Mouse (Mus musculus): ENCODE data around the gene Abhd4.

Abhd4 gene

DNA sequence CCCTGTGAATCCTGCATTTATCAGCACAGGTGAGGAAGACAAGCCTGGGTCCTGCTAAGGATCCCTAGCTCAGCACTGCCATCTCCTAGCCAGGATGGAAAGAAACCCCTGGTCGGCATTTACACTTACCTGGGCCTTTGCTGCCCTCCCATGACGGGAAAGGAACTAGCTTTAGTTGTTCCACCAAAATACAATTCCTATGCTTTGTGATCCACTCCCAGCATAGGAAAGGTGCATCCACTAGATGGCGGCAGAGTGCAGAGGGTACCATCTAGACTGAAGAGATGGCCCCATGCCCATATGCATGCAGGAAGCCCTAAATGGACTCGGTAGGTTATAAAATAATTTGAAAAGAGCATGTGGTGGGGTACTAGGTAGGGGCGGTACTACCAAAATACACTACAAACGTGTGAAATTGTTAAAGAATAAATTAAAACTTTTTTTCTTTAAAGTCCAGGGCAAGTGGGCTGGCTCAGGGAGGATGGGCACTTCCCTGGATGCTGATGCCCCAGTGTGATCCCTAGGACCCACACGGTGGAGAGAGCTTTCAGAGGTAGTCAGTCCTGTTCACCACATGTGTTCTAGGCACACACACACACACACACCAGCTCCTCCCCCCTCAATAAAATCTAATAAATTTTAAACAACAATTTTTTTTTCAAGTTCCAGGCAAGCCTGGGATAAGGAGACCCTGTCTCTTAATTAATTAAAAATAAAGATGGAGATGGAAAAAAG lies 14.8 kb upstream of the Abhd4 start:
- peak; percentile 86 for DNase-seq (ENCODE audit: low spot score)

DNA sequence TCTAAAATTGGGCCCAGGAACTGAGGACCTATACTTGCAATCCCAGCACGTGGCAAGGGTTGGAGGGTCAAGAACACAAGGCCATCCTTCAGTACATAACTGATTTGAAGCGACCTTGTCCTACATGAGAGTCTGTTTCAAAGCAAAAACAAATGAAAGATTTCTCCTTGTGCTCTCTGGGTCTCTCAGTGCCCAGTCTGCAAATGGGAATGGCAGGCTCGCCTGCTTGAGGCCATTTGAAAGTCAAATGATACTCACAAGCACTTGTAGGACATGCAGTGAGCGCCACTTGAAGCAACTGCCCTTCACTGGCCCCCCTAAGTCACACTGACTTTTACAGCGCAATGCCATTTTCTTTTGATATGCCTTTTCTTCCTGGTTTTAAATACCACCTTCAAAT lies 13.4 kb upstream of the Abhd4 start:
- DNase-seq (ENCODE audit: low spot score): no peak

DNA sequence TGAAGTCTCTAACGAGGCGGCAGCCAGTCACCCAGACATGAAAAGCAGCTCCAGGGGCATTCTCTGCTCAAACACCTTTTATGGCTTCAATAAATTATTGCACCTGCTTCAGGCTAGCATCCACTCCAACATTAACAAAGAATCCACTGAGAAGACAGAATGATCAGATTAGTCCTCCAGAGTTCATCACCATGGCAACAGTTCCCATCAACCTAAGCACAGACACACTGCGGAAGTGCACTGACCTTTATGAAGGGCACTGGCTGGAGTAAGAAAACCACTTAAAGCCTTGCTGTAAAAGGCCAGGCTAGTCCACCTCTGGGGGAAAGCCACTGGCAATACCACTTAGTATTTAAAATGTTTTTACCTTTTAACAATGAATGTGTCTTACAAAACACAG lies 9.8 kb upstream of the Abhd4 start:
- DNase-seq (ENCODE audit: low spot score): no peak

DNA sequence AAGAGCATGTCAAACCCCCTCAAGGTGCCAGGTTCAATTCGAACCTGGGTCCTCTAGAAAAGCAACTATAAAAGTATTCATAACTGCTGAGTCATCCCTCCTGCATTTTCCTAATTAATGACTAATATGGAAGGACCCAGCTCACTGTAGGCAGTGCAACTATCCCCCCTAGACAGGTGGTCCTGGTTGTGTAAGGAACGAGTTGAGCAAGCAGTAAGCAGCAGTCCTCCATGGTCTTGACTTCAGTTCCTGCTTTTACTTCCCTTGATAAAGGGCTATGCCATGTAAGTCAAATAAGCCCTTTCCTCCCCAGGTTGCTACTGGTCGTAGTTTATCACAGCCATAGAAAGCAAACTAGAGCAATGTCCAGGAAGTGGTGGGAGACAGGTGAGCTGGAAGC lies 7.8 kb upstream of the Abhd4 start:
- DNase-seq (ENCODE audit: low spot score): no peak

DNA sequence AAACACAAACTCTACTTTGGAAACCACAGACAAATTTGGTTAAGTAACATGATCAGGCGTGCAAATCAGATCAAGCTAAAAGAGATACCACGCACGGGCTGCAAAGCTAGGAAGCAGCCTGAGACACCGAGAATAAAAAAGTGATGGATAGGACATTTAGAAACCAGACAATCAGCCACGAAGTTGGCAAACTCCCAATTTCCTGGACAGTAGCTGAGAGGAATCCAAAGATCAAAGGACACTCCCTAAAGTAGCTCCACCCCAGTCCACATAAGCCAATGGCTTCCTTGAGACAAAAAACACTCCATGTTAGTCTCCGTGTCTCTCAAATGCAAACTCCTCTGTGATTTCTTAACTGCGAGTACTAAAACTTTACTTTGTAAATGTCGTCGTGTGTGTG lies 4.7 kb upstream of the Abhd4 start:
- DNase-seq (ENCODE audit: low spot score): no peak

DNA sequence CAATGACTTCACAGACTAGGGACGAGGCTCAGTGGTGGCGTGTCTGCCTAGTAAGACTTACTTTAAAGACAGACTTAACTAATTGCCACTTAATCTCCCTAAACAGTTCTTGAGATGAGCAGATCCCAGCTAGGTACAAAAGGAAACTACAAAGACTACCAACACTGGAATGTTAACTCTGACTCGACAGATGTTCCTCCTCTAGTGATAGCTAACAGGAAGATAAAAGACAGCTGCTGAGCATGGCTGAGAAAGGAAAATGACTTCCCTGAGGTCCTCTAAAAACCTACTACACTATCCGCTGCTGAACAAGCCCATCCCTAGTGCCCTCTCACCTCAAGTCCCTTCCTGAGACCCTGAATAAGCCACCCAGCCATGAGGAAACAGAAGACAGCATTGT lies 3.9 kb upstream of the Abhd4 start:
- no peak for DNase-seq (ENCODE audit: low spot score)

DNA sequence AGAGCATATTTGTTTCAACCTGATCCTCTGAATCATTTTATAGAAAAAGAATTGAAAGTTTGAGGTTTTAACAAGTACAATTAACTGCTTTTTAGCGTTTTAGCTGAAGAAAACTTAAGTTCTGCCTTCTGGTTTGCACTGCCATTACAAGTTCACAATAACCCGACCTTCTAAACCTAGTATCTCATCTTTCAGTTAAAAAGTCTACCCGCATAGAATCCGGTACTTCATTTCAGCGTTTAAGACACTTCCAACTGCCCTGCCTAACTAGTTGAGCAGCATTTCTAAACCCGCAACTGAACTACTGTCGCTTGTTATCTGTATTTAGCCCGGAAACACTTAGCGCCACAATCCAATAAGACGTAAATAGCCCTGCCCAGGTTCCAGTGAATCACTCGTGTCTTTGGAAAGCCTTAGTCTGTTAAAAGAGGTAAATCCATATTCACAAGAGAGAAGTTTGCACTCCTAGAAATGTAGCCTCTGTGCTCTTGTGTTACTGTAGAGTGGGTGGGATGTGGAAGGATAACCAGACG lies 748 bp downstream of the Abhd4 start:
- no peak for DNase-seq (ENCODE audit: low spot score)

DNA sequence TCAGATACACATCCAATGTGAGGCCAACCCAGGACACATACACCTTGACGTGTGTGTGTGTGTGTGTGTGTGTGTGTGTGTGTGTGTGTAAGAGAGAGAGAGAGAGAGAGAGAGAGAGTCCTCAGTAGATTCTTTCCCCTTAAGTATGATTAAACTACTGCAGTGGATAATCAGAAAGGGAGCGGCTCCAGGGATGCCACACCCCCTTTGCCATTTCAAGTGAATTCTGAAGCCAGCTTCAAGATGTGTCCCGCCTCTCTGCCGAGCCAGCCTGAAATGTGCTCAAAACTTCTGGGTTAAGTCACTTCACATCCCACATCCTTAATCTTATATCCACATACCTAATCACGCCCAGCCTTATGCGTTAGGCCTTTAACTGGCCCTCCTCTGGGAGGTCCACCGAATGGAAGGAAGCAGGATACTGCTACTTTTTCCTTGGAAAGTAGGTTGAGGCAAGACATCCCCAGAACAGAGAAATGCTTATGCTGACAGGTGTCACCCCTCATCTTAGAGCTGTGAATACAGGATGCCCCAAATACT lies 4.2 kb downstream of the Abhd4 start:
- DNase-seq (ENCODE audit: low spot score): no peak

DNA sequence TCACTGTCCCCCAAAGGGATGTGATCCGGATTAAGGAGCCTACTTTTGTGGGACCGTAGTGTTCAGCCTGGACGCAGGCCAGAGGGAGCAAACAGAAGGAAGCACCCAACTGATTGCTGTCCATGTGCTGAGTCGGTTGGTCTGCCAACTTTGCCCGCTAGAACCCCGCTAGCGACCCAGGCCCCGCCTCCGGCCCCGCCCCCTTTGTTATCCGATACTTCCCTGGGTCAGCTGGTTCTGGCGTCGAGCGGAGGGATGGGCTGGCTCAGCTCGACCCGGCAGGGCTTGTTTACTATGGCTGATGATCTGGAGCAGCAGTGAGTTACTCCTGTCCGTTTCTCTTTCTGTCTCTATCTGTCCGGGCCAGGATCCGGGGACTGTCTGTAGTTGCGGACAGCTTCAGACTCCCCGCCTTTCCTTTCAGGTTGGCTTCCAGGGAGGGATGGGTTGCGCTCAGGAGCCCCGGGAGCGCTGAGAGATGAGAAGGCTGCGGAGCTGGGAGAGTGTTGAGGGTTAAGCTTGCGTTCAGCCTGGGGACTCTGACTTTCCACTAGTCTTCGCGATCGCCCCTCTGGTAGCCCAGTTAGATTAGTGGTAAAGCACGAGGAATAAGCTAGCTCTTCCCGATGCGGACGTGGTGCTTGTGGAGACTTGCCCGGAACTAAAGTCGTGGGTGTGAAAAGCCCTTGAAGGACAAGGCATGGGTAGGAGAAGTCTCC lies 5.2 kb downstream of the Abhd4 start:
- DNase-seq (ENCODE audit: low spot score): peak; percentile 96

DNA sequence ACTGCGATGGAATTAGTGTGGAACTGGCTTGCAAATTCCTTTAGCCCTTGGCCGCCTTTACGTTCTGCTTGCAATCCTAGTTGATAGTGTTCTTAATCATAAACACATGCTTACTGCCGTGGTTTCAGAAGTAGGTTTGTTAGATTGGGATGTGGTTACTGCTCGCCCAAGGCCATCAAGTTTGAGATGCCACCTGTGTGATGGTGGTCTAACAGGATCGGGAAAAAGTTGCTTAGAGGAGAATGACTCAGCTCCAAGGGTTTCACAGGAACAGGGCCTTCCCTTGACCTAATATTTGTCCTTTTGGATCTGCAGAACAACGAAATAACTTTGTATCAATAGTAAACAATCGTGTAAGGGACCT lies 5.7 kb downstream of the Abhd4 start:
- DNase-seq (ENCODE audit: low spot score): no peak

DNA sequence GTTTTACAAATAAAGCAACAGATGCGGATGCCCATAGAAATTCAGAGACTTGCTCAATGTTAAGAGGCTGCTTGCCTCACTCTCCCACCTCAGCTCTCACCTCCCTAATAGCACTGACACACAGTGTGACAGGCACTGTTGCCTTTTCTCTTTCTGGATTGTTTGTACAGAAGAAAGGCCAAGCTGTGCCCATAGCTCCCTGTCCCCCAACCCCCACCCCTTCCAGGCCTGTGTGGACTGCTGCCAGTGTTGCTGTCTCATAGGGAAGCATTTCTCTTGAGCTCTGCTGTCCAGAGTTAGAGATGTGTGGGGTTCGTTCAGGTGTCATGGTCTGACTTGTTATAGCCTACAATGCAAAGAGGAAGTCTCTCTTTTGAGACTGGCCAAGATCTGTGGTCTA lies 6.2 kb downstream of the Abhd4 start:
- no peak for DNase-seq (ENCODE audit: low spot score)

DNA sequence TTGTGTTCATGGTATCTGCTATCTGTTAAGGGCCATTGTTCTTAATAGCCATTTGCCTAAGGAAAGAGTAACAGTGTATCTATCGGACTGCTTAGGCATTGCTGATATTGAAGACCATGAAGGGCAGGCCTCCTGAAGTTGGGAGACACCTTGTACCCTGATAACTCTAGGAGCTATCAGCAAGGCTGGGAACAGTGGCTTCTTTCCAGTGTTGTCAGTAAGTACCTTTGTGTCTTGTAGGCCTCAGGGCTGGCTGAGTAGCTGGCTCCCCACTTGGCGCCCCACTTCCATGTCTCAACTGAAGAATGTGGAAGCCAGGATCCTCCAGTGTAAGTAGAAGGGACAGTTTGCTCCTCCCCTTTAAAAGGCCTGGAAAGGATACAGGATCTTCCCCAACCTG lies 7.4 kb downstream of the Abhd4 start:
- DNase-seq (ENCODE audit: low spot score): no peak

DNA sequence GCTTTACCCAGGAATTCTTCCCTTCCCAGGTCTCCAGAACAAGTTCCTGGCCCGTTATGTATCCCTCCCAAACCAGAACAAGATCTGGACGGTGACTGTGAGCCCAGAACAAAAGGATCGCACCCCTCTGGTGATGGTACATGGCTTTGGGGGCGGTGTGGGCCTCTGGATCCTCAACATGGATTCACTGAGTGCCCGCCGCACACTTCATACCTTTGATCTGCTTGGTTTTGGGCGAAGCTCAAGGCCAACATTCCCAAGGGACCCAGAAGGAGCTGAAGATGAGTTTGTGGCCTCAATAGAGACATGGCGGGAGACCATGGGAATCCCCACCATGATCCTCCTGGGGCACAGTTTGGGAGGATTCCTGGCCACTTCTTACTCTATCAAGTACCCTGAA lies 8.6 kb downstream of the Abhd4 start:
- DNase-seq (ENCODE audit: low spot score): no peak

DNA sequence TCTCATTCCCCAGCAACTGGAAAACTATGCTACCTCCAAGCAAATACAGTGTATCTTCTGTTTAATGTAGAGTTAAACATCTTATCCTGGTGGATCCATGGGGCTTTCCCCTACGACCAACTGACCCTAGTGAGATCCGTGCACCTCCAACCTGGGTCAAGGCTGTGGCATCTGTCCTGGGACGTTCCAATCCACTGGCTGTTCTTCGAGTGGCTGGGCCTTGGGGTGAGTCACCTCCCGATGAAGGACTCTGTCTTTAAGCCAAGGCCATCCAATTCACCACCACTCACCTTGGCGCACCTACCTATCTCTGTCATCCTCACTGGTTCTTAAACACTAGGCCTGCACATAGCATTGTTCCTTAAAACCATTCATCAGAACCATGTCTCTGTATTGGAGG lies 9.1 kb downstream of the Abhd4 start:
- no peak for DNase-seq (ENCODE audit: low spot score)

DNA sequence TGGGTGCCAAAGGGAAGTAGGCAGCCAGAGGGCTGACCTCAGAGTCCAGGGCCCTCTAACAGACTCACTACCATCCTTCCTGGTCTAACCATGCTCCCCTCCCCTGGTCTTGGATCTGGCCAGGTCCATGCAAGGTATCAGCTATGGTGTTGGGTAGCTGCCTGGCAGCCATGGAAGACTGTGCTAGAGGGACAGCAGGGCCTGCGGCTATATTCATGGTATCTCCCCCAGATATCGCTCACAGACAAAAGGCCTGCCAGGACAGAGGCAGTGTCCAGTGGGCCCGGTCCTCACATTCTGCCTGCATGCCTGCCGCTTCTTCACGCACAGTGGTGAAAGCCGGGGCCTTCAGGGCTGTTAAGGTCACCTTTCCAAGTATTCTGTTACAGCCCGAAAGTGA lies 10.2 kb downstream of the Abhd4 start:
- no peak for DNase-seq (ENCODE audit: low spot score)

DNA sequence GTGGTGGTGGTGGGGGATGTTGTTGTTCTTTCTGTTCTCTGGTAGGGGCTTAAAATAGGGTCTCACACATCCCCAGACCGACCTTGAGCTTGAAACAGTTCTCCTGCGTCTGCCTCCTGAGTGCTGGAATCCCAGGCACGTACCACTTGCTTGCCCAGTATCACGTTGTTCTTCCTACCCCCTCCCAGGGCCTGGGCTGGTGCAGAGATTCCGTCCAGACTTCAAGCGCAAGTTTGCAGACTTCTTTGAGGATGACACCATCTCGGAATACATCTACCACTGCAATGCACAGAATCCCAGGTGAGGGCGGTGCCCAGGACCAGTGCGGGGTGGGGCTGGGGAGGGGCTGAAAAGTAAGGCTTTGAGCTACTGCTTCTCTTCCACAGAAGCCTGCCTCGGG lies 11.1 kb downstream of the Abhd4 start:
- no peak for DNase-seq (ENCODE audit: low spot score)

DNA sequence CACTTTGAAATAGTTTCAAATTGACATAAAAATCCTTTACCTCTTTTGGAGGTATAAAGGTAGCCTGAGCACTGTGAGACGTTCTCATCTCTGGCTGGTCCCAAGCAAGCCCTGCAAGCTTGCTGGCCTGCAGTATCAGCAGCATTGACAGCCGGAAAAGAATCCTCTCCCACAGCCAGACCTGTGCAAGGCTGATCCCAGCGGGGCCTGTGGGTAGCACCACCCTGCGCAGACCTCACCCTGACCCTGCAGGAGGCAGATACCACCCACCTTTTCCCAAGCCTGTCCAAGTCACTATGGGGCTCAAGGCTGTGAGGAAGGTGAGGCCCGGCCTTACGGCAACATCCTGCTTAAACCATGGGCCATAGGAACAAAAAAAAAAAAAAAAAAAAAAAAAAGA lies 12.0 kb downstream of the Abhd4 start:
- no peak for DNase-seq (ENCODE audit: low spot score)

DNA sequence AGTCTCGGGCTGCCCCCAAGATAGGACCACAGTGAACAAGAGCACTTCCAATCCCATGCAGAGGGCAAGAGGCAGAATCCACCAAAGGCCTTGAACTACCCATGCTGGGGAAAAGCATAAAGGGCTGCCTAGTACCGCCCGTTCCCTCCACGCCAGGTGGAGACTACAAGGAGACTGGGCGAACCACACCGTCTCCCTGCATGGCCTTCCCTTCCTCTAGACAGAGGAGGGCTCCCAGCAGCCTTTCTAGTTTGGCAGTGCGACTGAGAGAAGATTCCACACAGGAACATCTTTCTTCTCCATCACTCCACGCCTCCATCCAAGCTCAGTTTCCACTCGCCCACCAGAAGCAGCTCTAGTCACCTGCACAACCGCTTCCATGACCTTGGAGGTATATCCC lies 14.0 kb downstream of the Abhd4 start:
- DNase-seq (ENCODE audit: low spot score): no peak

DNA sequence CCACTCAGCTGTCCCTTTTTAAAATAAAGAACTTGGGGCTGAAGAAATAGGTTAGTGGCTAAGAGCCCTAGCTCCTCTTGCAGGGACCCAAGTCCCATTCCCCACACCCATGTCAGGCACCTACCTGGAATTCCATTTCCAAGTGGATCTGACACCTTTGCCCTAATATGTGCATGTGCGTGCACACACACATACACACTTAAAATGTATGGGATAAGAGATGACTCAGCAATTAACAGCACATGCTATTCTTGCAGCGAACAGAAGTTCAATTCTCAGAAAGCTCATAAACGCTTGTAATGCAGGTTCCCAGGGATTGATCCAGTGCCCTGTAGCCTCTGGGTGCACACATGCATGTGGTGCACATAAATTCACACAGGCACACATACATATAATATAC lies 15.6 kb downstream of the Abhd4 start:
- DNase-seq (ENCODE audit: low spot score): no peak

DNA sequence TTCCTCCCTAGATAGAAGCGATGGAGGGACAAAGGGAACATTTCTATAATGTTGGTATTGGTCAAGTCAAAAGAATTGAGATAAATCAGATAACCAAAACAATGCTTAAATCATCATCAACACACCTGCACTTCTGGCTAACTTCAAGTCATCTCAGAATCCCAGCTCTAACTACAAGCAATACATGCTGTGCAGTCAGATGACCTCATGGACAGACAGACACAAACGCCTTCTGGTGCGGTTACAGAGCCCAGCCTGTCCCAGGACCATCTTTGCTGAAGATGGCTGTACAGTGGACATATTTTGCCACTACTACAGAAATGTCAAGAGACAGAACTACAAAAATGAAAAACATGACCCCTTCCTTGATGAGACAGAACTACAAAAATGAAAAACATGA lies 16.4 kb downstream of the Abhd4 start:
- DNase-seq (ENCODE audit: low spot score): no peak

DNA sequence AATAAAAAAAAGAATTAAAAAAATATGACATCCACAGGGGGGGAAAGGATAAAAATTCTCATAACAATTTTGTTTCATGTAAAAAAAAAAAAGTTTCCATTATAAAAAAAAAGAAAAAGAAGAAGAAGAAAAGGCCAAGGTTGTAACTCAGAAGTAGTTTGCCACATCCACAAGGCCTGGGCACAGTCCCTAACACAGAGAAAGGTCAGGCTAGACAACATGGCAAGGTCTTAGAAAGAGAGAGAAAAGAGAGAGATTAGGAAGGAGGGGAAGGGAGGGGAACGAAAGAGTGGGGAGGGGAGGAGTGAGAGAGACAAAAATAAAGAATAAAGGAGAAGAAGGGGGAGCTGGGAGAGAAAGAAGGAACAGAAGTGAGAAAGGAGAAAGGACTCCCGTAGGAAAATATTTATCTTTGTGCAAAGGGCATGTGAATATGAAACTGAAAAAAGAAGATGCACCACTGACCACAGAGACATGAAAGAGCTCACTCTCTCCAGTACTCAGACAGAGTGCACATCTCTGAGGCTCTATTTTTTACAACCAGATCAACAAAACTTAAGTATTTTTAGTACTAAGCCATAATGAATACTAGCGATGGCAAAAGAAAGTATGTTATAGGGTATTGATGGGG lies 18.1 kb downstream of the Abhd4 start:
- no peak for DNase-seq (ENCODE audit: low spot score)

DNA sequence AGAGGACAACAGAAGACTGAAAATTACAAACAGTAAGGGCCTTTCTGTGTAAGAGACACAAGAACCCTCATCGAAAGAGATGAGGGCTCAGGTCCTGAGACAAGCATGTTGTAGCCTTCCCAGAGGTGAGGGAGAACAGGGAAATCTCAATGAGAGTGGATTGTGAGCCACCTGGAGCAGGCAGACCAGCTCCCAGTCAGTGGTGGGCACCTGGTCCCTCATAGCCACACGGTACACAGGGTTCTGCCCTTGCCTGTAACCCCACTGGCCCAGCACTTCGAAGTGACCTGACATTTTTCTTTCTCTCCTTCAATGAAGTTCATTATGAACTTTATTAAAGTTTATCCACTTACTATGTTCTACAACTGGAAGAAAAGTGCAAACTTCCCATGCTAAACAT lies 18.7 kb downstream of the Abhd4 start:
- DNase-seq (ENCODE audit: low spot score): no peak

DNA sequence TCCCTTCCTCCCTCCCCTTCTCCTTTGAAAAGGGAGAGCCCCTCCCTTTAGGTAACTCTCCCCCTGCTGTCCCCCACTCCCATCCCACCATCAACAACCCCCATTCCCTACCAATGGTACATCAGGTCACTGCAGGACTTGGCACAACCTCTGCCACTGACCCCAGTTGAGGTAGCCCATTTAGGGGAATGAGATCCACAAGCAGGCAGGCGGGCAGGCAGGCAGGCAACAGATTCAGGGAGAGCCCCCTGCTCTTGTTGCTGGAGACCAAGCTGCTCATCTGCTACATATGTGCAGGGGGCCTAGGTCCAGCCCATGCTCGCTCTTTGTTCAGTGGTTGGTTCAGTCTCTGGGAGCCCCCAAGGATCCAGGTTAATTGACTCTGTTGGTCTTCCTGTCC lies 22.5 kb downstream of the Abhd4 start:
- no peak for DNase-seq (ENCODE audit: low spot score)
